Mouse (Mus musculus): ENCODE data around the gene Eno4. TPM values are rescaled to one million over a fixed set of nuclear protein-coding genes. Genes with fewer than 3 reads are reported as not detected.

Gene Eno4
- polyA plus RNA-seq, 1 experiment from 2014 or later: 0.66 TPM

DNA sequence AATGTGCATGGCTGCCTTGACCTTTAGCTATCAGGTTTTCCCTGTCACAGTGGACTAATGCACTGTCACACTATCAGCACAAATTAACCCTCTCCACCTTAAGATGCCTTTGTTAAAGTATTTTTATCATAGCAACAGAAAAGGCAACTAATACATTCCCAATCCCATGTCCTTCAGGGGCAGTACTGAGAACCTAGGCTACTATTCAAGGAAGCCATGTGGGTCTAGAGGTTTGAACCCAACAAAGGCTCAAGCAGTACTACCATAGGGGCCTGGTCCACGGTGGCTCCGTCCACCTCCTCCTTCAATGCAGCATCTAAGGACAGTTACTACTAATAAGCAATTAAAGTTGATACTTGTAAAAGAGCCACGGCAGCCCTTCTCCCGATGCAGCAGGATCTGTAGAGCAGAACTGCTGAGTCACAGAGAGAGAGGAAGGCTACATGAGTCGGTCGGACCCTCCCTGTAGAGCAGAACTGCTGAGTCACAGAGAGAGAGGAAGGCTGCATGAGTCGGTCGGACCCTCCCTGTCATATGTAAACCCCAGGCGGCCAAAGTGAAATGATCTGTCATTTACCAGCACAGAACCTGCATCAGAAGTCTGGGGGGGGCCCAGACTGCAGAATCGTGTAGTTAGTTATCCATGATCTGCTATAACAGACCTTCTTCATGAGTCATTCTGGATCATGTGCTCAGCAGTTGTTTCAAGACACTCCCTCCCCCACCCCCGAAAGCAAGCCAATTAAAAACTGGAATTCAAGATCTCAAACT, 35.4 kb downstream of the Eno4 start:
- Histone ChIP-seq H3K4me2 (replicated peaks) (no peak overlapping the region), H3K4me3 (replicated peaks) (no peak overlapping the region), H3K27me3 (peaks cover 86% of the 10 kb centered on the region), H3K4me1 (replicated peaks) (peaks cover 27% of the 10 kb centered on the region), H3K9me3 (no peaks in the 10 kb centered on the region), H3K36me3 (no peaks in the 10 kb centered on the region), H3K9ac (replicated peaks) (no peak overlapping the region), H3K27ac (no peak overlapping the region)
- ATAC-seq: 0 out of 2 replicates have a peak, but pooled peaks have one; percentile 34
- WGBS: 48% methylated on average over 11 of the region's 11 CpGs

DNA sequence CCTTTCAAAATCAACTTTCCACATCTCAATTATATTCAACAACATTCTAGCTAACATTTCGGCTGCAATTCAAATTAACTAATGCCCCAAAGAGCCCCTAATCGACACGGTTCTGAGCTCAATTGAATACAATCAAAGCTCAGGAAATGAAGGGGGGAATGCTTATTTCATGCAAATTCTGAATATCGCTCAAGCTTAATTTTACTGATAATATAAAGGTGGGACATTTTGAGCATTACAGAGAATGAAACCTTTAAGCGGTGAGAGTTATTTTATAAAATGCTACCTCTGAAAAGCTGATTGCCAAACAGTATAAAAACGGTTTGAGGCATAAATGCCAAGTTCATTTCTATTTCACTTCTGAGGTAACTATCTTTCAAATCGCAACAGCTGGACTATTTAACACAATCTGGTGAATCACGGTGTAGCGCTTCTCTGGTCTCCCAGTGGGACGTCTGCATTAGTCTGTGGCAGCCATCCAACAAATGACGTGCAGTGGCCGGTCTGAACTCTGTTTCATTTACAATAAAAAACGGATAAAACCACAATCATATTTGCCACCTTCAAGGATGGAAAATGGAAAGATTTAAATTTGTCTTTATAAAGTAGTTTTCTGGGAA, 36.3 kb downstream of the Eno4 start:
- H3K9ac ChIP-seq (replicated peaks): no peak overlapping the region
- no peak for ATAC-seq
- H3K9me3 ChIP-seq: no peaks in the 10 kb centered on the region
- peak overlapping the region; percentile 27 for H3K4me2 ChIP-seq (replicated peaks)
- H3K27me3 ChIP-seq: peaks cover 89% of the 10 kb centered on the region
- H3K4me3 ChIP-seq (replicated peaks): no peak overlapping the region
- no peaks in the 10 kb centered on the region for H3K36me3 ChIP-seq
- no peak overlapping the region for H3K27ac ChIP-seq
- WGBS: 15% methylated on average over 13 of the region's 13 CpGs
- H3K4me1 ChIP-seq (replicated peaks): peaks cover 27% of the 10 kb centered on the region

DNA sequence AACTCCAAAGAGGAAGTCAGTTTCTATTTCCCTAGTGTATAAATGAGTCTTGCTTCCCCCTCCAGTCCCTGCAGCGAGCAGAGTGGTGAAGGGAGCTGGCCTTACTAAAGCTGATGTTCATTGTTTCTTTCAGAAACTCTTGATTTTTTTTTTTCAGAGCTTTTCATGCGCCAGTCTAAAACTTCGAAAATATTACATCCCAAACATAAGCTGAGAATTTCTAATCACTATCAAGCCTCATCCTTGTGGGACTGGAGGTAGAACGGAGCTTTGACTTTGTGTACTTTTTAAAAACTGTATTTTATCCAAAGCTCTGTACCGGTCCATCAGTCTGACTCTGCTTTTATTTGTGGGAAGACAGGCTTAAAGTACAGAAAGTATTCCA, 36.8 kb downstream of the Eno4 start:
- no peaks in the 10 kb centered on the region for H3K9me3 ChIP-seq
- H3K27me3 ChIP-seq: peaks cover 89% of the 10 kb centered on the region
- peaks cover 27% of the 10 kb centered on the region for H3K4me1 ChIP-seq (replicated peaks)
- peak overlapping the region; percentile 27; the same call in 1 of the 2 replicates for H3K4me2 ChIP-seq (replicated peaks)
- no peak overlapping the region for H3K9ac ChIP-seq (replicated peaks)
- no peak overlapping the region for H3K4me3 ChIP-seq (replicated peaks)
- H3K36me3 ChIP-seq: no peaks in the 10 kb centered on the region
- no peak for ATAC-seq
- H3K27ac ChIP-seq: no peak overlapping the region
- WGBS: 23% methylated on average over 5 of the region's 5 CpGs

DNA sequence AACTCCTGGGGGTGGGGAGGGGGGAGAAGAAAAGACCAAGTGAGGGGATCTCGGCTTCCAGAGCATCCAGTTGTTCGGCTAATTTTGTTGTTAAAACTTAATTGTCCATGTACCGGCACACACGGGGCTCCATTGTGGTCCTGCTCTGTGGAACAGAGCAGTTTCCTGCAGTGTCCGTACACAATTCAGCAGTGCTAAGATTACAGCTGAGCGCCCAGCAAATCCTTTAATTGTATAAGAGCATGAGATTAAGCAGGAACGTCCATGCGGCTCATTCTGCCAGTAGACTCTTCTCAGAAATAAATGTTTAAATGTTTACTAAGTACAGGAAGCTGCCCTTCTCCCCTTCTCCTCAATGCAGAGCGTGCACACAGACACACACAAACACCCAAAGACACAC, 38.3 kb downstream of the Eno4 start:
- peaks cover 27% of the 10 kb centered on the region for H3K4me1 ChIP-seq (replicated peaks)
- H3K4me3 ChIP-seq (replicated peaks): no peak overlapping the region
- H3K9me3 ChIP-seq: no peaks in the 10 kb centered on the region
- H3K4me2 ChIP-seq (replicated peaks): no peak overlapping the region; the same call in 1 of the 2 replicates
- H3K36me3 ChIP-seq: no peaks in the 10 kb centered on the region
- H3K9ac ChIP-seq (replicated peaks): no peak overlapping the region
- peaks cover 87% of the 10 kb centered on the region for H3K27me3 ChIP-seq
- no peak overlapping the region for H3K27ac ChIP-seq
- 4% methylated on average over 9 of the region's 9 CpGs for WGBS
- no peak for ATAC-seq

DNA sequence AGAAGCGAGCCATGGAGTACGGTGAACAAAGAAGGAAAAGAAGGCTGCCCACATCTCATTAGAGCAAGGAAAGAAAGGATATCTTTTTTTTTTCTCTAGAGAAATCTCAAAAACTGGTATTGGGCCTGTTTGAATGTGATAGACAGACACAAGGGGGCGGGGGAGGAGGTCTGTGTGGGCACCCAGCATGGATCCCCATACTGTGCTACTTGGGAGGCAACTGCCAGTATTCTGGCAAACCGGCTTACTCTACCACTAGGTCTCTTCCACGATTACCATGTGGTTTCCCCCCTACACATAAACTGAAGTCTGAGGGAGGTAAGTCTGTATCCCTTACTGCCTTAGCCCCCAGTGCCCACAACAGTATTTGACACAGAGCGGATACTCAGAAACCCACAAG, 59.6 kb downstream of the Eno4 start:
- 82% methylated on average over 6 of the region's 6 CpGs for WGBS
- peaks cover 13% of the 10 kb centered on the region for H3K4me1 ChIP-seq (replicated peaks)
- no peak overlapping the region for H3K4me2 ChIP-seq (replicated peaks)
- no peak overlapping the region for H3K9ac ChIP-seq (replicated peaks)
- H3K9me3 ChIP-seq: no peaks in the 10 kb centered on the region; the same call in 1 of the 2 replicates
- 0 out of 2 replicates have a peak, but pooled peaks cover 12% of the 10 kb centered on the region for H3K36me3 ChIP-seq
- H3K4me3 ChIP-seq (replicated peaks): no peak overlapping the region
- peaks cover 14% of the 10 kb centered on the region; the same call in 1 of the 2 replicates for H3K27me3 ChIP-seq
- no peak overlapping the region for H3K27ac ChIP-seq
- no peak for ATAC-seq

DNA sequence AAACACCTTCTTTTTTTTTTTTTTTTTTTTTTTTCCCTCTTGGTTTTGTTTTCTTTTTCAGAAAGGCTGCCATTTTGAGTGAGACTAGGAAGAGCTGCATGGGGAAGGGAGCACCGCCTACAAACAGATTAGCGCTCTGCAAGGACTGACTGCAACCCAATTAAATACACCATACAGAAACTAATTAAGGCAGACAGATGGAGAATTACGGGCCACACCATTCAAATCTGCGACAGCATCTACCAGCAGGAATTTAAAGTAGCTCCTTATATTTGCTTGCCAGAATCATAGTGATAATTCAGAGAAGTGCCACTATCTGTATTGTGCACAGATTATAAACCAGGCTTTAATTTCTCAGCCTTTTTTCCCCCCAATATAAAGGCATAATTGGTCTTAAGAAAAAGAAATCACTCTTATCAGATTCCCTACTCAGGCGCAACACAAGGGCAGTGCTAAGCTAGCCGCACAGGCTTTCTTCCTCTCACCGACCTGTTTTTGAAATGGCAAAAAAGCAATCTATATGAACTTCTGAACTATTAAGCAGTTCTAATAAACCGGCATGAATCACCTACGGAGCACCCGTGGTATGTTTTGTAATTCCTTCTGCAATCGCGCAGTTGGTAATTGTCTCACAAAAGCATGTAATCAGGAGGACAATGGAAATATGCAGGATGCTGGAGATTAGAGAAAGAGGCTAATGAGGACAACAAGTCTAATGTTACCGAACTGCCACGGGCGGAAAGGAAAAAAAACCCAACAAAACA, 63.5 kb downstream of the Eno4 start:
- H3K27ac ChIP-seq: 0 out of 2 replicates have a peak overlapping the region, but pooled peaks have one; percentile 7
- H3K27me3 ChIP-seq: peaks cover 20% of the 10 kb centered on the region
- H3K4me1 ChIP-seq (replicated peaks): peaks cover 9% of the 10 kb centered on the region; the same call in 1 of the 2 replicates
- H3K4me3 ChIP-seq (replicated peaks): no peak overlapping the region
- H3K4me2 ChIP-seq (replicated peaks): no peak overlapping the region
- H3K9me3 ChIP-seq: no peaks in the 10 kb centered on the region; the same call in 1 of the 2 replicates
- H3K36me3 ChIP-seq: 0 out of 2 replicates have a peak, but pooled peaks cover 8% of the 10 kb centered on the region
- 0 out of 2 replicates have a peak, but pooled peaks have one; percentile 48 for ATAC-seq
- no peak overlapping the region for H3K9ac ChIP-seq (replicated peaks)
- WGBS: 38% methylated on average over 15 of the region's 15 CpGs

DNA sequence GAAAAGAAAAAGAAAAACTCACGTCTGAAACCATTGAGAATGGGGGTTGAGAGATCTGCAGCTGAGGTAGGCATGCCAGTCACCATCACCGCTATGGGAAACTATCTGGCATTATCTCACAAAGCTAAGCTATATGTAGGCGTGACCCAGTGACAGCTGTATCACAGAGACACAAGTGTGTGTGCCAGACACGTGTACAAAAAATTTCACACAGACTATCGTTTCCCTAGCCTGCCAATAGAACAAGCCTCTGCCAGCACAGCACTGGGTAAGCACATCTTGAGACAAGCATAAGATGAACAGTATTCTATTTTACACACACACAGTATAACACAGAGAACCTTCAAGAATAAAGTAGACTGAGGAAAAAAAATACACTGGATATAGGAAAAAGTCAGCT, 67.6 kb downstream of the Eno4 start:
- no peak for ATAC-seq
- Histone ChIP-seq H3K4me1 (replicated peaks) (peaks cover 8% of the 10 kb centered on the region; the same call in 1 of the 2 replicates), H3K36me3 (no peaks in the 10 kb centered on the region), H3K9ac (replicated peaks) (no peak overlapping the region), H3K27ac (no peak overlapping the region), H3K4me2 (replicated peaks) (no peak overlapping the region), H3K9me3 (no peaks in the 10 kb centered on the region), H3K4me3 (replicated peaks) (no peak overlapping the region), H3K27me3 (peaks cover 18% of the 10 kb centered on the region)
- WGBS: 83% methylated on average over 5 of the region's 5 CpGs

Small RNA genes within 50 kb of the gene (microRNA-seq; reads per million reads assigned to microRNA genes)
- gene Mir3086: 3.1 reads per million, percentile 11 among the genes with 10 or more reads in this experiment

Other genes with a start within 250 kb of the Eno4 start
- gene Pnliprp1, start 214.5 kb upstream of the Eno4 start, polyA plus RNA-seq (2015; fragmentation: Nextera tagmentation; extraction: Ambion mirVana): 3.1 and 5.5 TPM in 2 replicates
- 0.09 TPM in 1 of 2 replicates, not detected in the other for gene Pnliprp2, start 183.7 kb upstream of the Eno4 start, polyA plus RNA-seq (2015; fragmentation: Nextera tagmentation; extraction: Ambion mirVana)
- gene 1700019N19Rik, start 149.0 kb upstream of the Eno4 start, polyA plus RNA-seq (2015; fragmentation: Nextera tagmentation; extraction: Ambion mirVana): not detected in 2 replicates
- 30.1 and 35.4 TPM in 2 replicates for gene Hspa12a, start 229 bp downstream of the Eno4 start, polyA plus RNA-seq (2015; fragmentation: Nextera tagmentation; extraction: Ambion mirVana)
- gene Shtn1, start 132.7 kb downstream of the Eno4 start, polyA plus RNA-seq (2015; fragmentation: Nextera tagmentation; extraction: Ambion mirVana): 15.5 and 19.0 TPM in 2 replicates
- 0.32 and 0.40 TPM in 2 replicates for gene Vax1, start 226.6 kb downstream of the Eno4 start, polyA plus RNA-seq (2015; fragmentation: Nextera tagmentation; extraction: Ambion mirVana)